Mouse (Mus musculus): ENCODE measurements around the gene C1qtnf3.

The C1qtnf3 gene

DNA sequence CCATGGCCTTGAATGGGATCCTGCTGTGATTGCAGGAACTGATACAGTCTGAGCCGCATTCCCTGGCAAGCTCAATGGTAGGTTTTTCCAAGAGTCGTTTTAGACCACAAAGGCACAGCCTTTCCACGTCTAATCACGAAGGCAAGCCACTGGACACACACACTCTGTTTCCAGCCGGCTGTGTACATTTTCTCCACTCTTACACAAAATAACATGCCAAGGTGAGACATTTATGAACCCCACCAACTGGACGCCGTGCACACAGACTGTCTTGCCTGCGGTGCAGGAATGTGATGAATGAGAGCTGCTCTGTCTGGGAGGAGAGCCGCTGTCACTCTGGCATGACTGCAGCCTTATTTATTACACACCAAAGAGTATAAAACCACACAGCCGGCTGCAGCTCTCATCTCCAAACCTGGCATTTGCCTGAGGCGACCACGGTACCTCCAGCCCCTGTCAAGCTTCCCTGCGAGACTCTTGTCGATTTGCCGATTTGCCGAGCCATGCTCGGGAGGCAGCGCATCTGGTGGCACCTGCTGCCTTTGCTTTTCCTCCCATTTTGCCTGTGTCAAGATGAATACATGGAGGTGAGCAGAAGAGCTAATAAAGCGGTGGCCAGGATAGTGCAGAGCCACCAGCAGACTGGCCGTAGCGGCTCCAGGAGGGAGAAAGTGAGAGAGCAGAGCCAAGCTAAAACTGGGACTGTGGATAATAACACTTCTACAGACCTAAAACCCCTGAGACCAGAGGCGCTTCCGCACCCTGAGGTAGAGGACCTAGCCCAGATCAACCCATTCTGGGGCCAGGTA is at the start of gene C1qtnf3:
Gene C1qtnf3, plus strand, starts transcription at position 382 of the 809 bp plus-strand sequence.
- no peak for DNase-seq (ENCODE audit: low read depth, low spot score)

DNA sequence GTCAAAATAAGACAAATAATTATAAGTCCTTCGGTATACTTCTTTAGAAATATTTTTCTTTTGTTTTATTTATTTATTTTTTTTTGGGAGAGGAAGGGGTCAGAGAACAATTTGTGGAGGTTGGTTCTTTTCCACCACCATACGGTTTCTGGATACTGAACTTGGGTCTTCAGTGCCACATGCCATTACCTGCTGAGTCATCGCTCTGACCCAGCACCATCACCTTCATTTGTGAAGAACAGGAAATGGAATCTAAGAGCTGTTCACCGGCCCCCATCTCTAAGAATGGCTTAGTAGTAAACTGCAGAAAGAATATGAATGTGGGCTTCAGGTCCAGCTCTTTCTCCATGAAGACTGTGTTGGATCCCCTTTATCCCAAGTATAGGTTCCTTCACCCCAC is 49.8 kb upstream of the C1qtnf3 start:
- DNase-seq (ENCODE audit: low read depth, low spot score), result no peak

DNA sequence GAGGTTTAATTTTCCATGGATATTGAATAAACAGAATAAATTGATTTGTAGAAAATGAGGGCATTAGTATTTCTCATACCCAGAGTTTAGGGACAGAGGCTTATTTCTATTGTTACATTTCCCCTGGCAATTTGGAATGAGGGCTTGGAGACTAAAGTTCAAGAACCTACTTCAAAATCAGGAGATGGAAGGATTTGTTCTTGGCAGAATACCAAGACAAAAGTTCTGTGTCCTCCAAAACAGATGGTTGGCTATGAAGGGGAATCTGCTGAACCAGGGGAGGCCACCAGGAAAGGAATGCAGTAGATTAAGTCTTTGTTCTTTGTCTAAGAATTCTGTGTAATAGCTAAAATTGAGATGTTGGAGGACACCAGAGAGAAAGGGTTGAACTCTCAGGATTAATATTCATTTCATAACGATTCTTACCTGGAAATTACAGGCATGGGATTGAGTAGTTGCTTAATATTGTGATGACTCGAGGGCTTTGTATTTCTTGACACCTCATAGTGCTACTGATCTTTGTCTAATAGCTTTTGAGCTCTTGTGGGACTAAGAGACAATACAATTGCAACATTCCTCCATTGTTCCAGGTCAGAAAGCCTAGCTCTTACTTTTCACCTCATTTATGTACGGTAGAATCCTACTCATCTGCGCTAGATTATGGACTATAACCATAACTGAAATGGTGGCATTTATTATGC is 35.4 kb upstream of the C1qtnf3 start:
- DNase-seq (ENCODE audit: low read depth, low spot score), result no peak

DNA sequence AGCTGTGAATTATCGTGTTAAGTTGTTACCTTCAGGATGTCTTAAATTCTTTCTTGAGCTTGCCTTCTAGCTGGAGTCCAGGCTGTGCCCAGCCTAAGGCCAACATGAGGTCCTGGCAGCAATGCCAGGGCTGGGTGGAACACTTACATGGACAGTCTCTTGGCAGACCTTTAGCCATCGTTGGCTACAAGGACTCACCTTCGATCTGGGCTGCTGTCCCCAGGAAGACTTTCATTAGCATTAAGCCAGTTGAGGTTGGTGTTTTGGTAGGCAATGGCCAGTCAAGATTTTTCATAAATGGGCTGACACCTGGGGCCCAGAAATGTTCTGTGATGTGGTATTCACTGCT is 34.8 kb upstream of the C1qtnf3 start:
- no peak for DNase-seq (ENCODE audit: low read depth, low spot score)

DNA sequence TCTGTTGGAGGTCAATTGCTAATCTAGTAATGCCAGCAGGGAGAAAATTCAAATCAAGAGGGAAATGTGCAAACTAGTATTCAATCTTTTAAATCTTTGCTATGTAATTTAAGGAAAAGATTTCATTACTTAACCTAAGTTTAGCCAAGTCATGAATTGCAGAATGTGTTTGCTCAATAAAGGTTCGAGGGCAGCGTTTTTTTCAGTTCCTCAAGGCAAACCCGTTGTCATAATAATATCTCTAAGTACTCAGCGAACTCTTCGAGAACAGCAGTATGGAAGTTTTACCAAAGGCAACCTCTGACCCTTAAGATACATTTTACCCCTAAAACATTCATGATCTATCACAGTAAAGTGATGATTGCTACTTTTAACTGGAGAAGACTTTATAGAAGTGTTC is 31.9 kb upstream of the C1qtnf3 start:
- DNase-seq (ENCODE audit: low read depth, low spot score), result no peak

DNA sequence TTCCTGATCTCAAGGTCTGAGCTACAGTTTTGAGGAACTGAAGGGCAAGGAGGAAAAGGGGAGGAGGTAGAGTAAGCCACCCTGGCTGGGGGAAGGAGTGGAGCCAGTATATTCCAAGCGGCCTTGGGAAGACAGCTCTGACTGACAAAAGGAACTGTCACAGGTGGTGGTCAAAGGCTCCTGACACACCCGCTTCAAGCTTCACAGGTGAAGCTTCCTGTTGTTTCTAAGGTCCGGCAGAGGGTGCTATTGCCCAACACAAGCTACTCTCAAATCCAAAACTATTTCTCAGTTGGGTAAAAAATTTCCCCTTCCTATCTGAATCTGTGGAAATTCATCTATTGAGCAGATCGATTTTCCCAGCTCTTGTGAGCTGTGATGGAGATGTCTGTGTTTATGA is 31.1 kb upstream of the C1qtnf3 start:
- DNase-seq (ENCODE audit: low read depth, low spot score), result peak; percentile 34

DNA sequence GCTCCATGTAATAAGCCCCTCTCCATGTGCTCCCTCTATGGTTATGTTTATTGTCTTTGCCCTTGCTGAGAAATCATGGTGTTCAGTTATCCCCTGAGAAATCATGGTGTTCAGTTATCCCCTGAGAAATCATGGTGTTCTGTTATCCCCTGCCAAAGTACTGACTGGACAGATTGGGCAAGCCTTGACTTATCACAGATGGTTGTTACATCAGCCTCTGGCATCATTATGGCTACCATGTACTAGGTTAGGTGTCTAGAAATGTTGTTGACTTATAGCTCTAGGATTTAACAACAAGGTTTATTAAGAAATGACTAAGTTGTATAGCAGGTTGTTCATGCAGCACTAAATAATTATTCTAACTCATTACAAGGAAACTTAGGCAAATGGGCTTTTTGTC is 30.1 kb upstream of the C1qtnf3 start:
- DNase-seq (ENCODE audit: low read depth, low spot score), result no peak

DNA sequence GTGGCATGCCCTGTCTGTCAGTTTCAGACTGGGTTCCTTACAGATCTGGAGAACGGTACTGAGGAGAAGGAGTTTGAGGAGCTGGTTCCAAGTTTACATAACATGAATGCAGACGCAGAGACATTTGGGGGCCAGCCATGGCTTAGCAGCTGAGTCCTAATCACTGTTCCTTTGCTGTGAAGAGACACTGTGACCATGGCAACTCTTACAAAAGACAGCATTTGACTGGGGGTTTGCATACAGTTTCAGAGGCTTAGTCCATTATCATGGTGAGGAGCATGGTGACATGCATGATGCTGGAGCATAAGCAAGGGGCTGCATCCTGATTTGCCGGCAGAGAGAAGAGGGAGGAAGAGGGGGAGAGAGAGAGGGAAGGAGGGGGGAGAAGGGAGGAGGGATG is 29.6 kb upstream of the C1qtnf3 start:
- no peak for DNase-seq (ENCODE audit: low read depth, low spot score)

DNA sequence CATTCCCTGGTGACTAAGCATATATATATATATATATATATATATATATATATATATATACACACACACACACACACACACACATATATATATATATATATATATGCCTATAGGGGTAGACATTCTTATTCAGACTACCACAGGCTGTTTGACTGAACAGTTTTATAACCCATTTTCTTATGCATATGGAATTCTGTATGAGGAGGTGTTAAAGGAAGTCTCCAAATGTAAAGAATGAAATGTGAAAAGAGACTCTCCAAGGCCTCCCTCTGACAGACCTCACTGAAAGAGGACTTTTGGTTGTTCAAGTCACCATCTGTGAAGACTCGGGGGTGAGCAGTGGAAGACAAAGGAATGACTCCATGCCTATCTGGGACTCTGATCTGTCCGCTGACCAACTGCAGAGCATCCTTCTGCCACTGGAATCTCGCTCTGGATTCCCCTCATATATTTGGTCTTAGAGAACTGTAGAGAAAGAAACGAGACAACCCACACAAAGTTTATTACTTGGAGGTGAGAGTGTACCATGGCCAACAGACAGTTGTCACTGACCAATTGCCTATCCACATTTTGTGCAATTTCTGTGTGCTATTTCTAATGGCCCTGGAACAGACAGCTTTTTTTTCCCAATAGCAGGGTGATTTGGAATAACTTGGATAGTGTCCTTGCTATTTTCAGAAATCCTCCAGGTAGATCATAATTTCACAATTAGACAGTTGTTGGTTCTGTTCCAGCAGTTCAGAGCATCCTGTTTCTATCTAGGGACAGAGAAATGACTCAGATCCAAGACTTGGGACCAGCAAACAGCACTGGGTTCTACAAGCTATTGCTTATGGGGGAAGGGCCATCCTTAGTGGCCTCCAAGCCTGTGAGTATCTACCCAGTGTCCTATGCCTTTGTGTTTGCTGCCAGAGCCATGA is 28.8 kb upstream of the C1qtnf3 start:
- DNase-seq (ENCODE audit: low read depth, low spot score), result no peak

DNA sequence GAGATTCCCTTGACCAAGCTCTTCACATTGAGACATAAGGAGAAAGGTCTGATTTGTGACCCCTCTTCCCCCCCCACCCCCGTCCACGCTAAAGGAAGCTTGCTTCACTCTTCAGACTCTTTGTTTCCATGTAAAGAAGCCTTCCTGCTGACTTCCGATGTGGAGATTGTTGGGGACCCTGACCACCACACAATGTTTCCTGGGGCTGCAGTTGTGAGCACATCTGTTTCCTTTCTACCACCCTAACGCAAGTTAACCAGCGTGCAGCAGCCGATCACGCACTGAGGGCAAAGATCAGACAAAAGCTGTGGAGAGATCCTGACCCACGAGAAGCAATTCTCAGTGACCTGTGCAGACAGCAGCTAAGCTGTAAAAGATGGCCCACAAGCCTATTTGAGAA is 24.8 kb upstream of the C1qtnf3 start:
- DNase-seq (ENCODE audit: low read depth, low spot score), result no peak

DNA sequence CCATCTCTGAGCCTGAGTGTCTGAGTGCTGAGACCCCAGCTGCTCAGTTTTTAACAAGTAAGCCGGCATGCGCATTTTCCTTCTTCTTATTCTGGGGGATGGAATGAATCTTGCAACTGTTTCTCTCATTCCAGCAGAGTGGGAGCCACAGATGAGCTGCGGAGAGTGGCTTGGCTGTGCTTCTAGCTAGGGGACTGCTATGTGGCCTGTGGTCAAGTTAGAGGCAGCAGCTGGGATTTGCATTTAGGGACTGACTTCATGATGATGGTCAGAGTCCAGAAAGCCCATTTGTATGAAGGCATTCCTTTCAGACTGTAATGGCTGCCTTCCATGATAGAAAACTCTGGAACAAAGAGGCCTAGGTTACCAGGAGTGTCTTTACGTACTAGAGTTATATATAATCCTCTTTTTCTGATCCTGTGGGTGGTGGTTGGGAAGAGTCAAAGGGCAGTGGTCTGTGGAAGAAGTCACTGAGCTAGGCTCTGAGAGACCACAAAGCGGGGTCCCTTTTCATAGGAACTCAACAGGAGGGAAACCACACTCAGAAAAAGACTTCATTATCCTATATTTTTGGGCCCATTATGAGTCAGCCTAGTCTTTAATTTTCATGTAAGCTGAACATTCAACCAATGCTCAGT is 23.4 kb upstream of the C1qtnf3 start:
- no peak for DNase-seq (ENCODE audit: low read depth, low spot score)

DNA sequence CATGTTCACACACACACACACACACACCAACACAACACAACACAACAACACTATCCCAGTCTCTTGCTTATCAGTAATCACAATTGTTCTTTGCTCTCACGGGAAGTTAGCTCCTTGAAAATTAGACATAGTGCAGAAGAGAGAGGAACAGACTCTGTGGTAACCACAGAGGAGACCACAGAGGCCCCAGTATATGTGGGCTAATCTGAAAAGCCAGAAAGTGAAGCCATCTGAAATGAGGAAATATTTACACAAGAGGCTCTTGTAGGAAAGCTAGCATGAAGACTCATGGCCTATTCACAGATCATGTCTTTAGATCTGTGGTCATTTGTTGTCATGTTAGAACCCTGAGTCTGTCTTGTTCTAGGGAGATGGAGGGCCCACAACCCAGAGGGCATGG is 18.2 kb upstream of the C1qtnf3 start:
- no peak for DNase-seq (ENCODE audit: low read depth, low spot score)

DNA sequence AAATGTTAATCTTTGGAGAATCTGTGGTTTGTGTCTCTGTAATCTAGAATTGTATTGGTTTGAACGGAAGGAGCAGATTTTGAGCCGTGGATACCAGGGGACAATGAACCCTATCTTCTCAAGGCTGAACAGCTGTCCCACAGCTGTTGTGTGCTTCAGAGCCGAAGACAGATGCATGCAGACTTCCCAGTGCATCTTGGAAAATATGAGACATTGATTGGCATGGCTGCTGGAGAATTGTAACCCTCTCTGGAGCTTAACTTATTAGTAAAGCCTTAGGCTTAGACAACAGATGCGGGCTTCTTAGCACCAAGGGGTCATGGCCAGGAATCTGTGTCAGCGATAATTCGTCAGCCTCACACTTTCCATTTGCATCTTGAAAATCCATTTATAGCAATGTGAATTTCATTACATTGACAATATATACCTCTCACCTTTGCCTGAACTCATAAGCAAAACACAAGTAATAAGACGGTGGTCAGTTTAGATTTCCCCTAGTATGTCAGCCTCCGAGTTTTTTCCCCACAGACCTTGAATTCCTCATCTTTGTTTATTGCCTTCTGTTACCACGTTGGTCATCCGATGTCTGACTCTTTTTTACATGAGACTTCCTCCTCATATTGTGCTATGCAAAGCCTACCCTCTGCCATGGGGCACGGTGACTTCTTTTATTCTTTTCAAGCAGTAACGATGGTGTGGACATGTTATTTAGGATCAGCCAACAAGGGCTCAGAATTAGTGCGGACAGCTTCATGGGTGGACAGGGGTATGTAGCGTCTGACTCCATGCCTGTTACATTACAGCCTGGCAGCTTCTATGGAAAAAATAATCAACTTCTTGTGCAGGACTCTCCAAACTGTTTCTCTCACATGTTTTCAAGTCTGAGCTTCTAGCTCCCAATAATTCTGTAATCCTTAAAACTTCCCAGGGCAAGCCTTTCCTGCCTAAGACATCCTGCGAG is 11.7 kb upstream of the C1qtnf3 start:
- no peak for DNase-seq (ENCODE audit: low read depth, low spot score)

DNA sequence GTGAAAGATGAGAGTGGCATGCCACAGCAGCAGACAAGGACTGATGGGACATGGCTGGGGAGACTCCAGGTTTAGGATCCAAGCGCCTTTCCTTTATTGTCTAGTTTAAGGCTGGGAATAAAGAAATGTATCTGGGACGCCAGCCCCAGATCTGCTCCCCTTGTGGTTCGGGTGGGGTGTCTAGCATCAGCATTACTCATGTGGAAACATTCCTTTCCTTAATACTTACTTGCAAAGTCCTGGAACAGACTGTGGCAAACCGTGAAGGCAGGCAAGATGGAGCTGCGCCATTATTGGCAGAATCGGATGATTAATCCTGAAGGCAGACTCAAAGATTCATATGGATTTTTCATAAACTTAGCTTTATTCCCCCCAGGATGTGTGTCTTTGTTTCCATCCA is 10.2 kb upstream of the C1qtnf3 start:
- no peak for DNase-seq (ENCODE audit: low read depth, low spot score)

DNA sequence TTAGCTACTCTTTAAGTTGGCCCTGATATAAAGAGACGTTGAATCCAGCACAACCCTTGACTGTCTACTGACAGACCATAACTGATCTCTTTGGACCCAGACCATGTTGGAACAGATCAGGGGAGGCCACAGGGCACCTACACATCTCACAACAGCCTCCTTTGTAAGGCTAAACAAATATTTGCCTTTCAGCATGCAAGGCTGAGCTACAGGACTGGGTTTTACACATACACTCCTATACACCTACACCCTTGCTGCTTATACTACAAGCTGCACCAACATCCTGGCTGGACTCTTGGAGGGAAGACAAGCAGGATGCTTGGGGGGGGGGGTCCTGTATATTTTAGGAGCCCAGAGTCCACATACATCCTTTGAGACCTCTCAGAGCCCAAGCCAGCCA is 4.3 kb upstream of the C1qtnf3 start:
- DNase-seq (ENCODE audit: low read depth, low spot score), result no peak

DNA sequence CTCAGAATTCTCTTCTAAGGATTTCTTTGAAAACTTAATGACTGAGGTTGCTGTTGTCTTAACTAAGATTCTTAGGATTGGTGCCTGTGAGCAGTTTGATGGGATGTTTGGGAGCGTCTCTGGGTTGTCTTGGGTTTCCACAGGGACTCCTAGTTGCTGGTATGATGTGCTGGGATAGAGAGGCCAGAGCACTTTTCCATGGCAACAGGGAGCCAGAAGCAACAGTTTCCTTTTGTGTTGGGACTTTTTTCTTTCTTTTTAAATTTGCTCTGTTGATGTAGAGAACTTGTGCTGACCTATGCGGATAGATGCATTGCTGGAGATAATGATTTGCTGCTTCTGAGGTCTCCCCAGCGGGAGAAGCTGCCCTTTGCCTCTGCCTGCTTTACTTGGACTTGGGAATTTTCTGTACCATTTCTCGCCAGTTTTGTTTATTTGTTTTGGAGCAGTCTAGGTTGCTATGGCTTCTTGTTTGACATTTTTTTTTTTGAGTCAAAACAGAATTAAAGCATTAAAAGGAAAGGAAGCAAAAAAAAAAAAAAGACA is 701 bp downstream of the C1qtnf3 start:
- no peak for DNase-seq (ENCODE audit: low read depth, low spot score)

DNA sequence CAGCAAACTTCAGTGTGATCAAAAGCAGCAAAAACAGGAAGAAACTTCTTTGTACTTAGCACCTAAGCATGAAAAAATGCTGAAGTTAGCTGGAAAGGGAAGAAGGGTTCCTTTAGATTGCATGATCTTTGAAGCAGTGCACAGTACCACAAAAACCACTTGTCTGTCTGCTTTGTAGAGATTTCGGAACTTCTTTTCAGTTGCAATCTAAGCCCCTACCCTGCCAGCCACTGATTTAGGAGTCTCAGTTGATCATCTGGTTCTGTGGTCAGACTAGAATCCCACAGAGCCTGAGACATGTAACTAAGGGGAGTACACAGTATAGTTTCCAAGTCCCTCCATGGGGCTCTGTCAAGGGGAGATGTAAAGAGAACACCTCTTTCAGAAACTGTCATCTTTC is 1.3 kb downstream of the C1qtnf3 start:
- no peak for DNase-seq (ENCODE audit: low read depth, low spot score)

DNA sequence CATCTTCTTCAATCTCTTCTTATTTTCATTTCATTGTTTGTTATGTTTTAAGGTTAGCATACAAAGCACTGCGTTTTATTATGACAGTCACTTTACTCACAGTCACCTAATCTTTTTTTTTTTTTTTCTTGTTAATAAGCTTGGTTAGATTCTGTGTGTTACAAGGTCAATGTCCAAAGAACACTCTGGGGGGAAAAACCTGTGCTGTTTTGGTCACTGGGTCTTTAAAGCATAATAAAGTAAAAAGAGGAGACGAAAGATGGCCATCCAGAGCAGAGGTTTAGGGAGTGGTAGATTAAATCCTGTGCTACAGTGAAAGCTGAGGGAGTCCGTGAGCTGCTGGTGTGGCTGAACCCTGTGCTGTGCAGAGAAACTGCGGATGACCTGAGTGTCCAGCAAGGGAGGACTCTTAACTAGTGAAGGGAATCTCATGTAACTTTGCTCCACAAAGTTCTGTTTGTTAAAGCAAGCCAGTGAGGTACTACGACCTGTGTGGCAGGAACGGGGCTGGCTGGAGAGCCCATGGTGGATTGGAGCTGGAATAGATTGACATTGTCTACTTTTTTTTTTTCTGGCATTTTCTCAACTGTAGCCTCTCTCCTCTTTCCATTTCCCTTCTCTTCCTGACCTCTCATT is 2.4 kb downstream of the C1qtnf3 start:
- DNase-seq (ENCODE audit: low read depth, low spot score), result no peak

DNA sequence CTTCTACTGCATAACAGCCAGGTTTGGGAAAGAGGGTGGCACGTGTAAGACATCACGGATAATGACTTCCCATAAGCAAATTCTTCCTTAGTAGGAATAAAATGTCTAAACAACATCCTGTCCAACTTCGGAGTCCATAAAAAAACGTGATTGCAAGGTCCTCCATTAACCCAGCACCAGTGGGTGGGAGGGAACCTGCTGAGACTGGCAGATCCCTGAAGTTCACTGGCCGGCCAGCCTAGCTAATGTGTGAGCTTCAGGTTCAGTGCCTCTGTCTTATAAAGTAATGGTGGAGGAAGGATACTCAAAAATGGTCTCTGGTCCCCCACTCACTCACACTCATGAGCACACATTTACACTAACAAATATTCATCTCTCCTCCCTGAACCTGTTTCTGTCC is 3.0 kb downstream of the C1qtnf3 start:
- no peak for DNase-seq (ENCODE audit: low read depth, low spot score)

DNA sequence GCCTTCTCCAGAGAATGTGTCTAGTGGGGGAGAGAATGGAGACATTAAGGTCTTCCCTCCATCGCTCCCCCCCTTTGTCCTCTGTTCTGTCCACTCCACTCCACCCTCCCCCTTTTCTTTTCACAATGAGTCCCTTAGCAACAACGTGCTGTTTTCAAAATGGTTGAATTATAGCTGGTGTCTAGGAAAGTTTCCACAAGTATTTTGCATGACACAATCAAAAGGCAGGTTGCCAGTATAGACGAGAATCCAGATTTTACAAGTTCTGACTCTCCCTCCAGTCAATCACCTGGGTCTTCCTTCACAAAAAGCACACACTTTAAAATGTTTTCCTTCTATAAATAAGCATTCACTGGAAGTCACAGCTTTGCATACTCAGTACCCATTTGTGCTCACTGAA is 4.6 kb downstream of the C1qtnf3 start:
- DNase-seq (ENCODE audit: low read depth, low spot score), result no peak
